Mouse (Mus musculus): ENCODE measurements at regions not wholly inside any gene's neighbourhood (a gene's known extent, or its start where the extent isn't known, plus 50 kb on each side); places are given as distances from the start of the nearest gene placed in this dataset.

GRCm38 (mm10) chr16:95929700-95930435, 60.9 kb downstream of the Psmg1 start:
- DNase-seq, result no peak

GRCm38 (mm10) chr16:95928290-95929260, 62.2 kb downstream of the Psmg1 start:
- no peak for DNase-seq

GRCm38 (mm10) chr16:95926558-95926957, 64.2 kb downstream of the Psmg1 start:
- no peak for DNase-seq

- DNase-seq, result no peak
These were observed 66.0 kb downstream of the Psmg1 start for GRCm38 (mm10) chr16:95924716-95925115.

- DNase-seq, result no peak
These were observed 66.8 kb downstream of the Psmg1 start for GRCm38 (mm10) chr16:95923991-95924390.

GRCm38 (mm10) chr16:95922369-95922934, 68.3 kb downstream of the Psmg1 start:
- no peak for DNase-seq

GRCm38 (mm10) chr16:95921169-95921568, 69.6 kb downstream of the Psmg1 start:
- DNase-seq, result no peak

- no peak for DNase-seq
These were observed 71.9 kb downstream of the Psmg1 start for GRCm38 (mm10) chr16:95918651-95919425.

- no peak for DNase-seq
These were observed 72.9 kb downstream of the Psmg1 start for GRCm38 (mm10) chr16:95917635-95918407.

GRCm38 (mm10) chr16:95913879-95914278, 76.9 kb downstream of the Psmg1 start:
- no peak for DNase-seq

GRCm38 (mm10) chr16:95904531-95905165, 86.1 kb downstream of the Psmg1 start:
- DNase-seq, result no peak

- DNase-seq, result no peak
These were observed 87.3 kb downstream of the Psmg1 start for GRCm38 (mm10) chr16:95903383-95903913.

GRCm38 (mm10) chr16:95902177-95902576, 88.6 kb downstream of the Psmg1 start:
- DNase-seq, result peak; percentile 2

GRCm38 (mm10) chr16:95901388-95901787, 89.4 kb downstream of the Psmg1 start:
- DNase-seq, result no peak

GRCm38 (mm10) chr16:95900181-95900580, 90.6 kb downstream of the Psmg1 start:
- DNase-seq, result no peak

- DNase-seq, result no peak
These were observed 91.1 kb downstream of the Psmg1 start for GRCm38 (mm10) chr16:95899672-95900071.

- no peak for DNase-seq
These were observed 92.9 kb downstream of the Psmg1 start for GRCm38 (mm10) chr16:95897843-95898242.

- no peak for DNase-seq
These were observed 94.6 kb downstream of the Psmg1 start for GRCm38 (mm10) chr16:95896126-95896525.

- DNase-seq, result no peak
These were observed 97.0 kb downstream of the Psmg1 start for GRCm38 (mm10) chr16:95893534-95894290.

- DNase-seq, result no peak
These were observed 98.4 kb downstream of the Psmg1 start for GRCm38 (mm10) chr16:95892356-95892755.
